Mouse (Mus musculus) stomach, postnatal 0 days (tissue): ENCODE data around the gene Krt10.

ENCODE experiments used
- CTCF ChIP-seq: IDR thresholded peaks from 2 replicates; pipeline ENCODE4 v1.5.1; 2016; ENCODE audit warnings: antibody characterized with exemption, low read depth, mild to moderate bottlenecking, moderate library complexity
- EP300 ChIP-seq: optimal IDR thresholded peaks from 2 replicates; pipeline ENCODE3; 2016; ENCODE audit warnings: antibody characterized with exemption

DNA sequence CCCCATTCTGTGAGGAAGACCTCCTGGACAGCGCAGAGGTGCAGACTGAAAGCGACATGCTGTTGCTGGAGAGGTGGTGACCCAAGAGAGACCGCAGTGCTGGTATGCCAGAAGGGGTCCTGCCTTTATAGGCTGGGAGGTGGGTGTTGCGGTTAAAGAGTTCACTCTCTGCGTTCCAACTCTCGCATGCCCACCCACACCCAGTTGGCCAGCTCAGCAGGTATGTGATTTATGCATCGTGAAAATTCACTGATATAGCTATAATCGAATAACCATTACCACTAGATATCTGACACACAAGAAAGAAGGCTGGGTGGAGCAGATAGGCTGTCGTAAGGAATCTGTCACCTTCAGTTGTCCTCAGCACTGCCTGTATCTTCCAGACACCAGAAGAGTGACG, 33.0 kb upstream of the Krt10 start, which contains the start of gene Krt12:
- TF ChIP-seq CTCF (no peak), EP300 (no peak)
